Comparison of ENCODE assay signal across 21 mouse cellular contexts in genomic region chr16:63594656-63595055, GRCm38 (mm10).
A peak's percentile ranks its signal among the peaks of the same experiment; 100 is the strongest.
DNase-seq lines count a peak whose midpoint lies in the region; ATAC-seq and TF ChIP-seq lines count a peak whose summit lies in the region.
"Had no signal": no experiment of that assay in that cellular context is flagged by ENCODE, and none has a peak within 500 bp of the region (broad histone marks: within the 10 kb centered on the region; RNA-seq: fewer than 3 reads in every experiment).

No protein-coding gene starts in this region.

- H3K4me3 ChIP-seq in heart, adult 2 months = no peak overlapping the region
- H3K4me3 ChIP-seq in cerebellum, adult 2 months (replicated peaks; ENCODE audit: insufficient read depth, low read depth, low read length) = no peak overlapping the region
- H3K4me3 ChIP-seq in forebrain, embryonic 16.5 days (replicated peaks; ENCODE audit: low read length) = no peak overlapping the region
- H3K4me3 ChIP-seq: hindbrain, embryonic 15.5 days had no signal

- no peak overlapping the region for H3K4me2 ChIP-seq in forebrain, embryonic 16.5 days (ENCODE audit: low read length)
- H3K4me2 ChIP-seq: heart, embryonic 11.5 days; hindbrain, embryonic 15.5 days; midbrain, embryonic 11.5 days had no signal

- intact Hi-C loops in heart, adult 2 months (cut with DNase I) = no loop called here

- 67% methylated on average over 4 of the region's 4 CpGs for WGBS in heart, adult 2 months
- WGBS in cerebellum, adult 2 months = 14% methylated on average over 4 of the region's 4 CpGs
- 50% methylated on average over 4 of the region's 4 CpGs for WGBS in forebrain, embryonic 16.5 days

- no peaks in the 10 kb centered on the region for H3K27me3 ChIP-seq in heart, adult 2 months (ENCODE audit: control insufficient read depth, insufficient read depth, low read length)
- no peaks in the 10 kb centered on the region for H3K27me3 ChIP-seq in cerebellum, adult 2 months (ENCODE audit: control insufficient read depth, insufficient read depth, low read length)
- H3K27me3 ChIP-seq in forebrain, embryonic 16.5 days (replicated peaks; ENCODE audit: control insufficient read depth, insufficient read depth, low read length) = no peaks in the 10 kb centered on the region
- H3K27me3 ChIP-seq: hindbrain, embryonic 15.5 days had no signal

- no peak overlapping the region for H3K9ac ChIP-seq in heart, adult 2 months (ENCODE audit: low read depth, low read length)
- H3K9ac ChIP-seq in forebrain, embryonic 16.5 days (replicated peaks; ENCODE audit: low read depth, low read length) = no peak overlapping the region
- H3K9ac ChIP-seq: hindbrain, embryonic 15.5 days had no signal

- no peaks in the 10 kb centered on the region for H3K4me1 ChIP-seq in heart, adult 2 months (ENCODE audit: control insufficient read depth, insufficient read depth, low read length)
- peaks cover 4% of the 10 kb centered on the region for H3K4me1 ChIP-seq in cerebellum, adult 2 months (ENCODE audit: control insufficient read depth, insufficient read depth, low read length)
- peaks cover 5% of the 10 kb centered on the region; the same call in 1 of the 2 replicates for H3K4me1 ChIP-seq in forebrain, embryonic 16.5 days (replicated peaks; ENCODE audit: control insufficient read depth, insufficient read depth, low read length)
- H3K4me1 ChIP-seq: hindbrain, embryonic 15.5 days had no signal

- H3K36me3 ChIP-seq in heart, adult 2 months (ENCODE audit: control insufficient read depth, insufficient read depth, low read length) = no peaks in the 10 kb centered on the region
- H3K36me3 ChIP-seq in forebrain, embryonic 16.5 days (ENCODE audit: control insufficient read depth, insufficient read depth) = peaks cover 6% of the 10 kb centered on the region; the same call in 1 of the 2 replicates

- no peak for TF ChIP-seq EP300 in heart, adult 2 months (IDR thresholded peaks at IDR 0.05; ENCODE audit: insufficient read depth, low read depth, low read length)

- peak; percentile 86 for ATAC-seq in forebrain, embryonic 16.5 days
- ATAC-seq: activated CD4-positive, CD25-positive, alpha-beta regulatory T cell, adult 4 months; Patski had no signal

- H3K9me3 ChIP-seq in forebrain, embryonic 16.5 days (ENCODE audit: control insufficient read depth, low read length) = no peaks in the 10 kb centered on the region
- H3K9me3 ChIP-seq: hindbrain, embryonic 15.5 days had no signal

- no peak overlapping the region for H3K27ac ChIP-seq in heart, adult 2 months
- no peak overlapping the region for H3K27ac ChIP-seq in cerebellum, adult 2 months (ENCODE audit: insufficient read depth, low read length)
- H3K27ac ChIP-seq in forebrain, embryonic 16.5 days (ENCODE audit: low read length) = 0 out of 2 replicates have a peak overlapping the region, but pooled peaks have one; percentile 15
- H3K27ac ChIP-seq: hindbrain, embryonic 15.5 days; stomach, postnatal 0 days had no signal

- peak; percentile 6 for DNase-seq in heart, postnatal 4 days
- DNase-seq in heart, adult 2 months = no peak
- DNase-seq in right cerebral cortex, adult 18-20 months = peak; percentile 1
- DNase-seq in right cerebral cortex, postnatal 25 days = no peak
- peak; percentile 10 to 39 for DNase-seq in cerebellum, adult 2 months
- DNase-seq in urinary bladder, postnatal 4 days (ENCODE audit: low spot score in 2 of 2) = no peak
- DNase-seq in adrenal gland, postnatal 14 days = no peak
- DNase-seq: adrenal gland, postnatal 36 days; kidney, adult 11 months; kidney, postnatal 25 days; lung, adult 18-20 months; lung, postnatal 4 days; spleen, adult 18-20 months; thymus, postnatal 14 days had no signal

- no peaks in the 10 kb centered on the region for H3K79me2 ChIP-seq in heart, adult 2 months (replicated peaks; ENCODE audit: control insufficient read depth, insufficient read depth, low read length)

- no peak for TF ChIP-seq CTCF in heart, adult 2 months (IDR thresholded peaks at IDR 0.05)
- no peak for TF ChIP-seq CTCF in cerebellum, adult 2 months (IDR thresholded peaks at IDR 0.05; ENCODE audit: borderline replicate concordance, insufficient read depth, low read depth, low read length)

- no peak for TF ChIP-seq POLR2A in heart, adult 2 months (IDR thresholded peaks at IDR 0.05; ENCODE audit: insufficient read depth, low read depth, low read length)
- no peak for TF ChIP-seq POLR2A in cerebellum, adult 2 months (IDR thresholded peaks at IDR 0.05; ENCODE audit: borderline replicate concordance, insufficient read depth, low read length)

Comparison
In these comparisons a context has a peak if more than half of its experiments do, and no peak if none do; other contexts are left out.
1. DNase-seq: peak in heart, postnatal 4 days (single experiment), right cerebral cortex, adult 18-20 months (single experiment) and cerebellum, adult 2 months (2 of 2); none in heart, adult 2 months (0 of 2), right cerebral cortex, postnatal 25 days (single experiment), urinary bladder, postnatal 4 days (0 of 2) and adrenal gland, postnatal 14 days (single experiment).